Mouse (Mus musculus): ENCODE results near the gene Plekhj1. TPM values are rescaled to one million over a fixed set of nuclear protein-coding genes. Genes with fewer than 3 reads are reported as not detected.
A peak's percentile ranks its signal among the peaks of the same experiment; 100 is the strongest.

Plekhj1 gene
- polyA plus RNA-seq, 1 experiment from 2014 or later, result 124 TPM

- no peaks in the 10 kb centered on the region for H3K27me3 ChIP-seq
- H3K27ac ChIP-seq, result no peak overlapping the region
- peaks cover 98% of the 10 kb centered on the region for H3K36me3 ChIP-seq
- WGBS, result 91% methylated on average over 12 of the region's 12 CpGs
- ATAC-seq (ENCODE audit: insufficient number of reproducible peaks, low FRiP score, low TSS enrichment, low read depth), result no peak
- H3K4me3 ChIP-seq, result no peak overlapping the region
- H3K4me1 ChIP-seq, result no peaks in the 10 kb centered on the region
- no peak overlapping the region for H3K4me2 ChIP-seq
- H3K9me3 ChIP-seq, result no peaks in the 10 kb centered on the region
- H3K9ac ChIP-seq, result no peak overlapping the region
These were observed 13.6 kb downstream of the Plekhj1 start for GRCm38 (mm10) chr10:80784871-80785270.

GRCm38 (mm10) chr10:80784302-80784701, 14.1 kb downstream of the Plekhj1 start:
- Histone ChIP-seq H3K9ac (no peak overlapping the region), H3K4me2 (no peak overlapping the region), H3K4me3 (no peak overlapping the region), H3K27ac (no peak overlapping the region), H3K9me3 (no peaks in the 10 kb centered on the region), H3K27me3 (no peaks in the 10 kb centered on the region), H3K36me3 (peaks cover 100% of the 10 kb centered on the region), H3K4me1 (no peaks in the 10 kb centered on the region)
- no peak for ATAC-seq (ENCODE audit: insufficient number of reproducible peaks, low FRiP score, low TSS enrichment, low read depth)
- WGBS, result 98% methylated on average over 2 of the region's 2 CpGs

GRCm38 (mm10) chr10:80779565-80779964, 18.9 kb downstream of the Plekhj1 start:
- H3K4me2 ChIP-seq, result no peak overlapping the region
- peaks cover 5% of the 10 kb centered on the region for H3K4me1 ChIP-seq
- no peak overlapping the region for H3K9ac ChIP-seq
- ATAC-seq (ENCODE audit: insufficient number of reproducible peaks, low FRiP score, low TSS enrichment, low read depth), result no peak
- H3K27me3 ChIP-seq, result no peaks in the 10 kb centered on the region
- no peak overlapping the region for H3K4me3 ChIP-seq
- no peak overlapping the region for H3K27ac ChIP-seq
- H3K36me3 ChIP-seq, result peaks cover 99% of the 10 kb centered on the region
- H3K9me3 ChIP-seq, result no peaks in the 10 kb centered on the region

GRCm38 (mm10) chr10:80777123-80777522, 21.3 kb downstream of the Plekhj1 start:
- Histone ChIP-seq H3K27me3 (no peaks in the 10 kb centered on the region), H3K4me2 (no peak overlapping the region), H3K27ac (no peak overlapping the region), H3K9me3 (no peaks in the 10 kb centered on the region), H3K9ac (no peak overlapping the region), H3K36me3 (peaks cover 95% of the 10 kb centered on the region), H3K4me3 (no peak overlapping the region), H3K4me1 (peaks cover 24% of the 10 kb centered on the region)
- ATAC-seq (ENCODE audit: insufficient number of reproducible peaks, low FRiP score, low TSS enrichment, low read depth), result no peak
- 93% methylated on average over 5 of the region's 5 CpGs for WGBS

- Histone ChIP-seq H3K4me1 (peaks cover 24% of the 10 kb centered on the region), H3K9me3 (no peaks in the 10 kb centered on the region), H3K36me3 (peaks cover 95% of the 10 kb centered on the region), H3K9ac (no peak overlapping the region), H3K27me3 (no peaks in the 10 kb centered on the region), H3K4me2 (no peak overlapping the region), H3K27ac (no peak overlapping the region), H3K4me3 (no peak overlapping the region)
- WGBS, result 75% methylated on average over 6 of the region's 6 CpGs
- ATAC-seq (ENCODE audit: insufficient number of reproducible peaks, low FRiP score, low TSS enrichment, low read depth), result no peak
These were observed 22.0 kb downstream of the Plekhj1 start for GRCm38 (mm10) chr10:80776358-80776869.

GRCm38 (mm10) chr10:80775731-80776130, 22.7 kb downstream of the Plekhj1 start:
- peaks cover 95% of the 10 kb centered on the region for H3K36me3 ChIP-seq
- H3K4me1 ChIP-seq, result peaks cover 24% of the 10 kb centered on the region
- no peak overlapping the region for H3K4me2 ChIP-seq
- no peak for ATAC-seq (ENCODE audit: insufficient number of reproducible peaks, low FRiP score, low TSS enrichment, low read depth)
- no peaks in the 10 kb centered on the region for H3K9me3 ChIP-seq
- 82% methylated on average over 4 of the region's 4 CpGs for WGBS
- H3K4me3 ChIP-seq, result no peak overlapping the region
- no peak overlapping the region for H3K9ac ChIP-seq
- H3K27ac ChIP-seq, result 0 out of 2 replicates have a peak overlapping the region, but pooled peaks have one; percentile 19
- no peaks in the 10 kb centered on the region for H3K27me3 ChIP-seq

- no peak overlapping the region for H3K9ac ChIP-seq
- ATAC-seq (ENCODE audit: insufficient number of reproducible peaks, low FRiP score, low TSS enrichment, low read depth), result no peak
- WGBS, result 86% methylated on average over 4 of the region's 4 CpGs
These were observed 23.4 kb downstream of the Plekhj1 start for GRCm38 (mm10) chr10:80774981-80775380.

GRCm38 (mm10) chr10:80774549-80774948, 23.9 kb downstream of the Plekhj1 start:
- Histone ChIP-seq H3K27ac (peak overlapping the region; percentile 82), H3K9me3 (no peaks in the 10 kb centered on the region), H3K4me3 (no peak overlapping the region), H3K4me1 (peaks cover 24% of the 10 kb centered on the region), H3K9ac (no peak overlapping the region), H3K4me2 (no peak overlapping the region), H3K27me3 (no peaks in the 10 kb centered on the region), H3K36me3 (peaks cover 95% of the 10 kb centered on the region)
- 19% methylated on average over 2 of the region's 2 CpGs for WGBS
- ATAC-seq (ENCODE audit: insufficient number of reproducible peaks, low FRiP score, low TSS enrichment, low read depth), result peak; percentile 57

More at GRCm38 (mm10) chr10:80774981-80775380, 23.4 kb downstream of the Plekhj1 start:
- Histone ChIP-seq H3K4me1 (peaks cover 24% of the 10 kb centered on the region), H3K9me3 (no peaks in the 10 kb centered on the region), H3K27ac (peak overlapping the region; percentile 19; the same call in 1 of the 2 replicates), H3K36me3 (peaks cover 95% of the 10 kb centered on the region), H3K4me3 (no peak overlapping the region), H3K4me2 (no peak overlapping the region), H3K27me3 (no peaks in the 10 kb centered on the region)

GRCm38 (mm10) chr10:80773816-80774215, 24.6 kb downstream of the Plekhj1 start:
- Histone ChIP-seq H3K4me3 (no peak overlapping the region), H3K27ac (peak overlapping the region; percentile 82), H3K9me3 (no peaks in the 10 kb centered on the region), H3K4me1 (peaks cover 24% of the 10 kb centered on the region), H3K27me3 (no peaks in the 10 kb centered on the region), H3K36me3 (peaks cover 93% of the 10 kb centered on the region), H3K9ac (peak overlapping the region; percentile 5; the same call in 1 of the 2 replicates), H3K4me2 (no peak overlapping the region)
- ATAC-seq (ENCODE audit: insufficient number of reproducible peaks, low FRiP score, low TSS enrichment, low read depth), result no peak
- 80% methylated on average over 5 of the region's 5 CpGs for WGBS

GRCm38 (mm10) chr10:80768365-80768764, 30.1 kb downstream of the Plekhj1 start:
- Histone ChIP-seq H3K9ac (no peak overlapping the region), H3K4me2 (no peak overlapping the region), H3K36me3 (peaks cover 84% of the 10 kb centered on the region), H3K4me3 (no peak overlapping the region), H3K27ac (no peak overlapping the region), H3K4me1 (peaks cover 13% of the 10 kb centered on the region), H3K27me3 (no peaks in the 10 kb centered on the region), H3K9me3 (no peaks in the 10 kb centered on the region)
- ATAC-seq (ENCODE audit: insufficient number of reproducible peaks, low FRiP score, low TSS enrichment, low read depth), result no peak
- 89% methylated on average over 6 of the region's 6 CpGs for WGBS

GRCm38 (mm10) chr10:80766161-80766815, 32.1 kb downstream of the Plekhj1 start:
- Histone ChIP-seq H3K4me2 (no peak overlapping the region), H3K4me3 (no peak overlapping the region), H3K4me1 (peaks cover 8% of the 10 kb centered on the region; the same call in 1 of the 2 replicates), H3K27me3 (no peaks in the 10 kb centered on the region), H3K9me3 (no peaks in the 10 kb centered on the region), H3K36me3 (peaks cover 64% of the 10 kb centered on the region), H3K27ac (peak overlapping the region; percentile 43), H3K9ac (no peak overlapping the region)
- ATAC-seq (ENCODE audit: insufficient number of reproducible peaks, low FRiP score, low TSS enrichment, low read depth), result no peak
- 73% methylated on average over 10 of the region's 10 CpGs for WGBS

- no peak for ATAC-seq (ENCODE audit: insufficient number of reproducible peaks, low FRiP score, low TSS enrichment, low read depth)
- peak overlapping the region; percentile 43; the same call in 1 of the 2 replicates for H3K27ac ChIP-seq
- peaks cover 58% of the 10 kb centered on the region for H3K36me3 ChIP-seq
- no peak overlapping the region for H3K9ac ChIP-seq
- no peaks in the 10 kb centered on the region for H3K27me3 ChIP-seq
- H3K4me2 ChIP-seq, result no peak overlapping the region
- no peak overlapping the region for H3K4me3 ChIP-seq
- no peaks in the 10 kb centered on the region for H3K9me3 ChIP-seq
- 77% methylated on average over 2 of the region's 2 CpGs for WGBS
- peaks cover 13% of the 10 kb centered on the region for H3K4me1 ChIP-seq
These were observed 32.7 kb downstream of the Plekhj1 start for GRCm38 (mm10) chr10:80765746-80766145.

All from limb, embryonic 15.5 days (tissue).